Mouse (Mus musculus) intestine, postnatal 0 days (tissue): ENCODE results near the gene Atf7ip. TPM values are rescaled to one million over a fixed set of nuclear protein-coding genes. Genes with fewer than 3 reads are reported as not detected.

Experiments used
- ATAC-seq: fragments of 200-750 bp; cut with Nextera tagmentation; 2 replicates; pipeline ENCODE4 v1.8.0; 2017; ENCODE audit warnings: mild to moderate bottlenecking, moderate TSS enrichment, moderate library complexity
- H3K27ac ChIP-seq: fragments of 300-500 bp; sonication (generic); 2 replicates; pipeline ENCODE4 v1.5.1; 2014; ENCODE audit warnings: mild to moderate bottlenecking, low read depth, low read length, moderate library complexity
- H3K27me3 ChIP-seq: fragments of 300-500 bp; sonication (generic); replicated peaks from 2 replicates; pipeline ENCODE4 v1.6.1; 2014; ENCODE audit warnings: low read length, mixed read lengths; ENCODE audit not compliant: control insufficient read depth, insufficient read depth
- H3K36me3 ChIP-seq: fragments of 300-500 bp; sonication (generic); 2 replicates; pipeline ENCODE4 v1.6.1; 2014; ENCODE audit warnings: mild to moderate bottlenecking, moderate library complexity; ENCODE audit not compliant: control insufficient read depth, insufficient read depth
- H3K4me1 ChIP-seq: fragments of 300-500 bp; sonication (generic); replicated peaks from 2 replicates; pipeline ENCODE4 v1.6.1; 2014; ENCODE audit warnings: antibody characterized with exemption, low read length, mixed read lengths; ENCODE audit not compliant: control insufficient read depth, insufficient read depth
- H3K4me2 ChIP-seq: fragments of 300-500 bp; sonication (generic); replicated peaks from 2 replicates; pipeline ENCODE4 v1.6.1; 2014; ENCODE audit warnings: low read depth, mild to moderate bottlenecking, moderate library complexity
- H3K4me3 ChIP-seq: fragments of 300-500 bp; sonication (generic); 2 replicates; pipeline ENCODE4 v1.5.1; 2014; ENCODE audit warnings: low read depth, low read length
- H3K9ac ChIP-seq: fragments of 300-500 bp; sonication (generic); 2 replicates; pipeline ENCODE4 v1.6.1; 2014; ENCODE audit warnings: mild to moderate bottlenecking, low read depth, low read length
- H3K9me3 ChIP-seq: fragments of 300-500 bp; sonication (generic); 2 replicates; pipeline ENCODE4 v1.6.1; 2016; ENCODE audit warnings: mixed run types; ENCODE audit not compliant: control insufficient read depth
- CTCF ChIP-seq: sonication (generic); IDR thresholded peaks from 2 replicates; pipeline ENCODE4 v1.5.1; 2016; ENCODE audit warnings: low read depth, mild to moderate bottlenecking, control low read depth, antibody characterized with exemption, moderate library complexity
- WGBS: fragments of 180-500 bp; shearing (Covaris S2); extraction: QIAGEN DNeasy Blood & Tissue Kit; methylation state at CpG from one replicate; pipeline ENCODE4 v1.1.7; 2014; 5-methylcytosine and 5-hydroxymethylcytosine counted together
- polyA plus RNA-seq: library from polyadenylated mRNA; unstranded; fragments of >200 nt; fragmentation: Nextera tagmentation; extraction: Ambion mirVana; gene quantifications from 2 replicates; pipeline ENCODE4 v1.2.1, GENCODE M21; 2015

The Atf7ip gene
- polyA plus RNA-seq, 1 experiment from 2014 or later: 8.6 TPM

DNA sequence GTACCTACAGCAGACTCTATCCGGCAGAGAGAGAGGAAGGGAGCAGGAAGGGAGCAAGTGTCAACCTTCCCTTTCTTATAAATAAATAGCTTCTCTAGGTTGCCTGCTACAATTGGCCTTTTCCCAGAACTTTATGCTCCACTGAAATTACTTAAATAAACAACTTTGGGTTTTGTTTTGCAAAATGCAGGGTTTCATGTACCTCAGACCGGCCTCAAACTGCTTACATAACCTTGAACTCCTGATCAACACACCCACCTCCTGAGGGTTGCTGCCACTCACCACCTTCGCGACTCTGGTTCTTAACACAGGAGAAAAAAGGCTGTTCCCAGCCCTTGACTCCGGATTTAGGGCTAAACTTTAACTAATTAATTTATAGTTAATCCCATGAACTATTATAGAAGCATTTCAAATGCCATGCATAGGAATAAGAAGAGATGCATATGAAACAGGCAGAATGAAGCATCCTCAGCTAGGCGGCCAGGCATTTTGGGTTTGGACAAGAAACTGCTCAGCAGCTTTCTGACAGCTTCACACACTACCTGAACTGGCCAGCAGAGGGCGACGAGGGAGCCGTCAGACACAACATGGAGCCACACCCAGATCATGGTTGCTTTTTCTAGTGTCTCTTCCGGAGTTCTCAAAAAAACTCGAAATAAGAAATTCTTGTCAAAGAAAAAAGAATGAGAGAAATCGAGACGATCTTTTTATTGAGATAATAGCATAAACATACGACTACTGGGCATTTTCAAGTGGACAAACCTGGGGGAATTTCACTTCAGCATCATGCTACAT is 38.8 kb upstream of the Atf7ip start:
- no peaks in the 10 kb centered on the region for H3K36me3 ChIP-seq
- no peaks in the 10 kb centered on the region for H3K9me3 ChIP-seq
- no peak overlapping the region for H3K4me2 ChIP-seq
- H3K27me3 ChIP-seq: no peaks in the 10 kb centered on the region
- WGBS: 60% methylated on average over 14 of the region's 14 CpGs
- H3K27ac ChIP-seq: peak overlapping the region; percentile 88
- ATAC-seq: no peak
- H3K9ac ChIP-seq: no peak overlapping the region
- peaks cover 15% of the 10 kb centered on the region; the same call in 1 of the 2 replicates for H3K4me1 ChIP-seq
- H3K4me3 ChIP-seq: no peak overlapping the region
- peak; percentile 90 for TF ChIP-seq CTCF

DNA sequence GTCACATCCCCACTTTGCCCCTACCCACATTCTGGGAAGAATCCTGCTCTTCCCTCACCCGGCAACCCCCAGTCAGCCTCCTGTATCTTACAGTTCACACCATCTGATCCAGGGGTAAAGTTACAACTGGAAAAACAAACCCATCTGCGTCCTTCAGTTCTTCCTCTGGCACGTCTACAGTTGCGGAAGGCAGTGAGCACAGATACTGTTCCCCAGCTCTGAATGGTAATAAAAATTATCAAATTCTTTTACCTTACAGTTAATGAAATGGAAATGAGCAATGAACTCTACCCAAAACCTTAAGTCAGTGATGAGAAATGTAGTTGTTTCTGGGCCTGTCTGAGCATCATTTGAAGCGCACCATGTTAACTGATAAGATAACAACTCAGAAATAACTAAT is 38.1 kb upstream of the Atf7ip start:
- 59% methylated on average over 5 of the region's 5 CpGs for WGBS
- Histone ChIP-seq H3K27ac (peak overlapping the region; percentile 88), H3K4me2 (no peak overlapping the region), H3K36me3 (no peaks in the 10 kb centered on the region), H3K4me3 (no peak overlapping the region), H3K4me1 (peaks cover 15% of the 10 kb centered on the region; the same call in 1 of the 2 replicates), H3K9me3 (no peaks in the 10 kb centered on the region), H3K9ac (no peak overlapping the region), H3K27me3 (no peaks in the 10 kb centered on the region)
- no peak for TF ChIP-seq CTCF
- ATAC-seq: no peak

DNA sequence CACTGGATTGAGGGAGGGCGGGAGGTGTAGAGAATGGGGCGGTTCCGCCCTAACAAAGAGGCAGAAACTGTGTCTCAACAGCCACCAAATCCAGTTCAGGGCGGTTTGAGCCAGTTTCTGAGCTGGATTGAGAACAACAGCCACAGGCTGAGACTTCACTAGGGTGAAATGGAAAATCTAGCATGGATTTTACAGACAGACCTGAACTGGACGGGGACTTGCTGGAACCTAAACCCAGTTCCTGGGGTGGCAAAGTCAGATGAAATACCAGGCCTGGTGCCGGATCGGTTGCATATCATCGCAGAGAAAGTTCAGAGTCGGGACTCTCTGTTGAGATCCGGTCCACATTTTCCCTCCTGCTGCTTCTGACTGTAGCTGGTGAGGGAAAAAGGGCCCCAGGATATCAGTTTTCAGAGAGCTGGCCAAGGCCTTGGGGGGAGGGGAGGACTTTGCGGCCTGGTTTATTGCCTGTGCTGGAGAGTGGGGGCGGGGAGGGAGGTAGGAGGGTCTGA is 37.5 kb upstream of the Atf7ip start:
- H3K36me3 ChIP-seq: no peaks in the 10 kb centered on the region
- no peak overlapping the region for H3K9ac ChIP-seq
- TF ChIP-seq CTCF: no peak
- no peaks in the 10 kb centered on the region for H3K27me3 ChIP-seq
- H3K9me3 ChIP-seq: no peaks in the 10 kb centered on the region
- H3K4me3 ChIP-seq: no peak overlapping the region
- peak overlapping the region; percentile 88 for H3K27ac ChIP-seq
- no peak overlapping the region for H3K4me2 ChIP-seq
- ATAC-seq: peak; percentile 87
- 8% methylated on average over 12 of the region's 12 CpGs for WGBS
- H3K4me1 ChIP-seq: peaks cover 15% of the 10 kb centered on the region; the same call in 1 of the 2 replicates

DNA sequence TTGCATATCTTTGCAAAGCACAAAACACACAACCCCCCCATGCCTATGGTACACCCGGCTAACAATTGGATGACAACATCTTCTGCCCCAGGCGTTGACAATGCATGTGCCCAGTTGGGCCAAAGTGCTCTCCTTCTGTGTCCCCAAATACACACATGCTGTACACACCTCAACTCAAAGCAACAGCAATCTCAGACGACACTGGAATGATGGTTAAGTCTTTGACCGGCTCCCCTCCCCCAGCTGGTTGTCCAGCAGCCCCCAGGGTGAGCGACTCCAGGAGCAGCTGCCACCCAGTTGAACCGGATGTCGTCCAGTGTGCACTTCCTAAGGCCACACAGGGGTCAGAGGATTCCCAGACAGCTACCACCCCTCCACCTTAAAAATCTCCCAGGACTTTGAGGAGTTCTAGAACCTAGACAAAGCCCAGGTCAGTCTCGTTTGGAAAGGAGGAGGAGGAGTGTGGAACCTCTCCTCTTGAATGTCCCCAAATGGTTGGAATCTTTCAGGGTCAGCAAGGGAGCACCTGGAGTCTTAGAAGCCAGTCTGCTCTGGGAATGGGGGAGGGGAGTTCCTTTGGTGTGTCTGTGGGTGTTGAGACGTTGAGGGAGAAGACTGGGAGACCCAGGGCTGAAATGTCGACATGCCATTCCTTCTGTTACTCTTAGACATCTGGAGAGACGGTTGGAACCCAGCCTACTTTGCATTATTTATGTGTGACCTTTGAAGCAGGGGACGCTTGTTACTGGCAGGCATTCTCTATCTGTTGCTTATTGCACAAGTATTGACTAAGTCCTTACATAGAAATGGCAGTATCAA is 36.8 kb upstream of the Atf7ip start:
- peaks cover 15% of the 10 kb centered on the region; the same call in 1 of the 2 replicates for H3K4me1 ChIP-seq
- TF ChIP-seq CTCF: no peak
- H3K27ac ChIP-seq: peak overlapping the region; percentile 88
- H3K27me3 ChIP-seq: no peaks in the 10 kb centered on the region
- no peak overlapping the region for H3K9ac ChIP-seq
- WGBS: 30% methylated on average over 12 of the region's 12 CpGs
- no peaks in the 10 kb centered on the region for H3K9me3 ChIP-seq
- no peaks in the 10 kb centered on the region for H3K36me3 ChIP-seq
- H3K4me2 ChIP-seq: no peak overlapping the region
- no peak overlapping the region for H3K4me3 ChIP-seq
- ATAC-seq: no peak; the same call in 1 of the 2 replicates

DNA sequence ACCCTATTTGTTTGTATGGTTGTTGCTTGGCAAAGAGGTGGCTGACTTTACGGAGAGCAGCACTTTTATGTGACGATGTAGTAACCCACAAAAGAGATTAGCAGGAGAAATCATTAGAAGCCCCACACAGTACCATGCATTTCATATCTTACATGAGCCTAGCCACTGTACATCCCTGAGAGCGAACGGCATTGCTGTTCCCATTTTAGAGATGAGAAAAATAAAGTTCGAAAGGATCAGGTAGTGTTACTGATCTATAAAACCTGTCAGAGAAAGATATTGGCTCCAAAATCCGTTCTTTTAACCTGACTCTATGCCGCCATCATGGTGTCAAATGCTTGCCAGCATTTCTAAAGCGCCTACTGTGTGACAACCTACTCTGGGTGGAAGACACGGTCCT is 36.2 kb upstream of the Atf7ip start:
- no peak for TF ChIP-seq CTCF
- no peaks in the 10 kb centered on the region for H3K27me3 ChIP-seq
- H3K4me1 ChIP-seq: peaks cover 15% of the 10 kb centered on the region; the same call in 1 of the 2 replicates
- H3K9me3 ChIP-seq: no peaks in the 10 kb centered on the region
- no peak overlapping the region for H3K4me3 ChIP-seq
- H3K36me3 ChIP-seq: no peaks in the 10 kb centered on the region
- no peak for ATAC-seq
- 76% methylated on average over 9 of the region's 9 CpGs for WGBS
- no peak overlapping the region for H3K4me2 ChIP-seq
- no peak overlapping the region for H3K9ac ChIP-seq
- peak overlapping the region; percentile 88 for H3K27ac ChIP-seq
